Mouse (Mus musculus) C2C12 (cell line): ENCODE measurements at regions not wholly inside any gene's neighbourhood (a gene's known extent, or its start where the extent isn't known, plus 50 kb on each side); places are given as distances from the start of the nearest gene placed in this dataset.
"Not testable (repeated sequence)": the region's sequence is repeated elsewhere in the genome, so short reads cannot be mapped to it uniquely, and the experiment has no call there.

ENCODE experiments used
- CTCF ChIP-seq: IDR thresholded peaks from one replicate; pipeline ENCODE4 v1.5.1; 2011; ENCODE audit not compliant: control insufficient read depth, insufficient read depth, insufficient read length
- FOSL1 ChIP-seq: IDR thresholded peaks from one replicate; pipeline ENCODE4 v1.8.0; 2011; ENCODE audit warnings: mild to moderate bottlenecking, low read length; ENCODE audit not compliant: poor library complexity, insufficient read depth, severe bottlenecking
- MYOD1 ChIP-seq: IDR thresholded peaks from one replicate; pipeline ENCODE4 v1.6.1; 2011; ENCODE audit warnings: low read depth; ENCODE audit not compliant: control insufficient read depth, insufficient read length
- MYOG ChIP-seq: IDR thresholded peaks from one replicate; pipeline ENCODE4 v1.6.1; 2011; ENCODE audit not compliant: control insufficient read depth, insufficient read length; ENCODE audit errors: extremely low read depth
- USF1 ChIP-seq: IDR thresholded peaks from one replicate; pipeline ENCODE4 v1.6.1; 2011; ENCODE audit warnings: low read depth, mild to moderate bottlenecking, control low read depth, moderate library complexity

DNA sequence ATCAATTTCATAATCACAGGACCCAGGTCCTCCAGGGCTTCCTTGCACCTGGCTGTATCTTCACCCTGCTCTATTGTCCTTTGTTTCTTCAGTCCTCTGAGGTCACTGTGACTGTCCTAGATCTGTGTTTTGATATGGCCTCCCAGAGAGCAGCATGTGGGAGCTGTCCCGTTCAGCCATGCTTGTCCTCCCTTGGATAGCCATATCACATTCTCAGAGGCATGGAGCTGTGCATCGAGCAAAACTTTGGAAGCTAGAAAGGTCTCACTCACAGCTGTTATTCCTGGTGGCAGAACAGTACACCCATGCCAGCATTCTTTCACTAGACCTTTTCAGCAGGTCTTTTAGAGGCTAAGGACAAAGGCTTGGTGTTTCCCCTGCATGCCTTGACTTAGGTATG, 91.5 kb upstream of the Syn3 start:
- TF ChIP-seq MYOD1, CTCF, USF1, FOSL1, MYOG: not testable (repeated sequence)
